Mouse (Mus musculus) spleen, adult 2 months (tissue): ENCODE data around the gene Sh3gl1.

Source experiments
- CTCF ChIP-seq: fragments of 200-500 bp; IDR thresholded peaks from 2 replicates; pipeline ENCODE4 v1.5.1; 2011; ENCODE audit warnings: mild to moderate bottlenecking, inconsistent platforms; ENCODE audit not compliant: insufficient read depth, insufficient read length, insufficient replicate concordance; ENCODE audit errors: extremely low read depth
- POLR2A ChIP-seq: fragments of 200-500 bp; IDR thresholded peaks from 2 replicates; pipeline ENCODE4 v1.6.1; 2011; ENCODE audit warnings: low read depth, low read length, inconsistent platforms

DNA sequence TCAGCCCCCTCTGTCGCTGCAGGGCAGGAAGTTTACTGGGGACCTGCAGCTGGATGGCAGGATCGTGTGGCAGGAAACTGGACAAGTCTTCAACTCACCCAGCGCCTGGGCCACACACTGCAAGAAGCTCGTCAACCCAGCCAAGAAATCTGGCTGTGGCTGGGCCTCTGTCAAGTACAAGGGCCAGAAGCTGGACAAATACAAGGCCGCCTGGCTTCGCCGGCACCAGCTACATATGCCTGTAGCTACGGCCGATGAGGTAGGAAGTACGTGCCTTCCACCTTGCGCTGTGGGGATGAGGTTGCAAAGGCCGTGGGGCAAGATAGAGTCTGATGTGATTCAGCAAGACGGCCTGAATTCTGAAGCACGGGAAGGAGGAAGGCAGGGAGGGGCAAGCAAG is 26.2 kb downstream of the Sh3gl1 start:
- no peak for TF ChIP-seq POLR2A
- no peak for TF ChIP-seq CTCF
